Mouse (Mus musculus): ENCODE results near the gene Cd28.

DNA sequence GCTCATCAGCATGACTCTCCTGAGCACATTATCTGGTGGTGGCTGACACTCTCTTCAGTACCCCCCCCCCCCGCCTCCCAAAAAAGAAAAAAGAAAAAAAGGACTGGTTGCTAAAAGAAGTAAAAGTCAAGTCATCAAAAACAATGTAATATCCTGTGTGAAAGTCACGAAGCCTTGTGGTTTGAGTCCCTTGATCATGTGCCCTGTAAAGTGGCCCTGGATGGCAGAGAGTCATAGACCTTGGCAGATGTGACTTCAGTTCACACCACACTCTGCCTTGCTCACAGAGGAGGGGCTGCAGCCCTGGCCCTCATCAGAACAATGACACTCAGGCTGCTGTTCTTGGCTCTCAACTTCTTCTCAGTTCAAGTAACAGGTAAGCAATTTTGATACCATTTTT lies 29.6 kb downstream of the Cd28 start:
- no peak for TF ChIP-seq CTCF (IDR thresholded peaks at IDR 0.05)
- no peak for TF ChIP-seq POLR2A (IDR thresholded peaks at IDR 0.05; ENCODE audit: insufficient read depth, low read depth, low read length)
